Mouse (Mus musculus) CH12.LX (cell line): ENCODE data around the gene Crabp1.

Experiments used
- CTCF ChIP-seq, 2 experiments: IDR thresholded peaks in 1 of 2; conservative IDR thresholded peaks in 1 of 2; 2 replicates each; pipeline ENCODE4 v1.5.1; 2011 to 2012; ENCODE audit warnings: low read depth in 2 of 2, low read length in 2 of 2, improper control_type of control experiment in 1 of 2, inconsistent platforms in 1 of 2, mild to moderate bottlenecking in 1 of 2, moderate library complexity in 1 of 2
- E2F4 ChIP-seq: IDR thresholded peaks from 2 replicates; pipeline ENCODE4 v1.6.1; 2011; ENCODE audit warnings: low read depth, low read length, improper control_type of control experiment; ENCODE audit not compliant: insufficient replicate concordance
- EP300 ChIP-seq: IDR thresholded peaks from 2 replicates; pipeline ENCODE4 v1.6.1; 2011; ENCODE audit warnings: low read length, improper control_type of control experiment
- HCFC1 ChIP-seq: IDR thresholded peaks from 2 replicates; pipeline ENCODE4 v1.6.1; 2012; ENCODE audit warnings: low read depth, mild to moderate bottlenecking, inconsistent platforms, low read length, improper control_type of control experiment
- JUND ChIP-seq: conservative IDR thresholded peaks from 2 replicates; pipeline ENCODE4 v1.6.1; 2011; ENCODE audit warnings: low read depth, low read length, improper control_type of control experiment
- MAFK ChIP-seq: IDR thresholded peaks from 2 replicates; pipeline ENCODE4 v1.6.1; 2011; ENCODE audit warnings: low read length, improper control_type of control experiment; ENCODE audit not compliant: insufficient replicate concordance
- MYC ChIP-seq: IDR thresholded peaks from 2 replicates; pipeline ENCODE4 v1.6.1; 2011; ENCODE audit warnings: low read depth, mild to moderate bottlenecking, improper control_type of control experiment, low read length
- NRF1 ChIP-seq: IDR thresholded peaks from 2 replicates; pipeline ENCODE4 v1.6.1; 2014; ENCODE audit warnings: low read depth, mild to moderate bottlenecking, inconsistent platforms, low read length, improper control_type of control experiment, moderate library complexity
- POLR2A ChIP-seq: IDR thresholded peaks from 2 replicates; pipeline ENCODE4 v1.6.1; 2011; ENCODE audit warnings: low read depth, mild to moderate bottlenecking, improper control_type of control experiment, low read length
- TCF12 ChIP-seq: IDR thresholded peaks from 2 replicates; pipeline ENCODE4 v1.6.1; 2014; ENCODE audit warnings: low read depth, mild to moderate bottlenecking, inconsistent platforms, low read length, improper control_type of control experiment
- UBTF ChIP-seq: IDR thresholded peaks from 2 replicates; pipeline ENCODE4 v1.6.1; 2012; ENCODE audit warnings: low read depth, mild to moderate bottlenecking, inconsistent platforms, low read length, improper control_type of control experiment, moderate library complexity
- USF2 ChIP-seq: conservative IDR thresholded peaks from 2 replicates; pipeline ENCODE4 v1.6.1; 2011; ENCODE audit warnings: low read depth, low read length, improper control_type of control experiment
- ZC3H11A ChIP-seq: IDR thresholded peaks from 2 replicates; pipeline ENCODE4 v1.6.1; 2012; ENCODE audit warnings: low read depth, mild to moderate bottlenecking, inconsistent platforms, low read length, improper control_type of control experiment
- ZKSCAN1 ChIP-seq: IDR thresholded peaks from 2 replicates; pipeline ENCODE4 v1.6.1; 2012; ENCODE audit warnings: low read depth, inconsistent platforms, low read length, improper control_type of control experiment, borderline replicate concordance

- TF ChIP-seq CTCF (conservative IDR thresholded peaks at IDR 0.05 in 1 of 2, IDR thresholded peaks at IDR 0.05 in 1 of 2; ENCODE audit: low read depth in 2 of 2, low read length in 2 of 2): no peak
- no peak for TF ChIP-seq EP300
- TF ChIP-seq MYC: no peak
- TF ChIP-seq MAFK: no peak
- TF ChIP-seq ZC3H11A: no peak
- no peak for TF ChIP-seq JUND
- no peak for TF ChIP-seq UBTF
- TF ChIP-seq POLR2A: no peak
- no peak for TF ChIP-seq ZKSCAN1
- no peak for TF ChIP-seq NRF1
- TF ChIP-seq TCF12: no peak
- no peak for TF ChIP-seq HCFC1
- TF ChIP-seq USF2: no peak
- no peak for TF ChIP-seq E2F4
Measured at GRCm38 (mm10) chr9:54790271-54790670, 25.7 kb downstream of the Crabp1 start.
